Mouse (Mus musculus) urinary bladder, postnatal 36 days (tissue): ENCODE data around the gene Astn2.

Experiments
- DNase-seq, 2 experiments: peaks; one replicate each; pipeline ENCODE4 v3.0.0; 2022; ENCODE audit warnings: low spot score in 2 of 2, mixed read lengths in 1 of 2

The Astn2 gene

DNA sequence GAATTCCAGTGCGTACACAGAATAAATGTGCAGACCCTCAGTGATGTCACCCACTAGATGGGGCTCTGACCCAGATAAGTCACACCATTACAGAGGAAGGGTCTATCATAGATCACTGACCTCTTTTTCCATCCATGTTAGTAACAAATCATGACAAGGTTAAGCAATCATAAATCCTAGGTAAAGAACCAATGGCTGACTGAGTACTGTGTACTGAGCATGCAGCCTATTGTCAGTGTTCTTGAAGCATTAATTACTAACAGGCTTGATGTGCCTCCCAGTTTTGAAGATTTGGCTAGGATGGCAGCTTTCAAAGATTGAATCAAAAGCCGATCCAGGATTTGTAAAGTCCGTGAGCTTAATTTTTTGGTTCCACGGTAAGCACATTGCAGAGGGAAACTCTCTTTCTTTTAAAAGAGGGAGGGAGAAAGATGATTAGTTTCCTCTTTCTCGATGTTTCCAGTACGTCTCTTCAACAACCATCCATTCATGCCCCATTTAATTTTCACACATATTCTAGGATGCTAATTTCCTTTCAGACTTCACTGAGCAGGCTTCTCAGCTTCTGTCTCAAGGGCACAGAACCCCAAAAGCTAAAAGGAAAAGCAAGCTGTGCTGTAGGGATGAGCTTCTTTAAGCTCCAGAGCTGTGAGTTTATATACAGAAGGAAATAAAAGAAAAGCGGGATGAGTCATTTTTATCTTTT is 93.9 kb downstream of the Astn2 start:
- DNase-seq = no peak

DNA sequence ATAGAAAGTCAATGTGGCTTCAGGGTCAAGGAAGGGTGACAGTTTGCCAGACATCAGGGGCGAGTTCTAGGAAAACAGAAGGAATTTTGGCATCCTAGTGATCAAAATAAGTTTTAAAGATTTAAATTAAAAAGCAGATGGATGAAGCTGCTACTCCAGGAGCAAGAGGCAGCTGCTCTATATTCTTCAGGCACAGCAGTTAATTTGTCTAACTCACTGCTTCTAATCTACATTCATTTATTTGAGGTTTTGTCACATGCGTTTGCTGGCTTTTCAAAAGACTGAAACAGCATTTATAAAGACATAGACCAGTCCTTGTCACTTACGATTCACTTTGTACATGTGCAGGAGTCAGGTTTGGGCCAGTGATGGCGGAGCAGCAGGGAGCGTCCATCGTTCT is 98.0 kb downstream of the Astn2 start:
- no peak for DNase-seq

DNA sequence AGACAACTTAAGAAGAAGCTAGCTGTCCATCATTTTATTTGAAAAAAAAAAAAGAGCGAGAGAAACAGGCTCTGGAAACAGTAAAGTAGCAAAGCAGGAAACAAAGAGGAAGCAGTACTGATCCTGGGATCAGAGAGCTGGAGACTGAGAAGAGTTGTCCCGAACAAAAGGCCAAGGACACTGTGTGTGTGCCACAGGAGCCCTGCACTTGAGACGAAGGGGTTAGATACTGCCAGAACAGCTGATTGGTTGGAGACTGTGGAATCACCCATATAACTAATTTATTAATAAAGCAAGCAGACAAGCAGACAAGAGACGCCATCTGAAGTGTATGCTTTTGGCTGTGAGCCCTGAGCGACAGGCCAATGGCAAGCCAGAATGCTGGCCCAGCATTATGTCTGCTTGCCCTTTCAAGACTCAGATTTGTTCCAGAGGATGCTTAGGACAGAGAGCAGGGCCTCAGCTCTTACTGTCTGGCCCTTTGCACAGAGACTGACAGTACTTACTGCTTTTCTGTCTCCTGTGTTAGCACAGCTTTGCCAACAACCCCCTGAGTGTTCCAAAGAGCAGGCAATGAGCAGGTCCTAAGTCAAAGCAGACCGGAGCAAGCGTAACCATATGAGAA is 101.6 kb downstream of the Astn2 start:
- DNase-seq = no peak

DNA sequence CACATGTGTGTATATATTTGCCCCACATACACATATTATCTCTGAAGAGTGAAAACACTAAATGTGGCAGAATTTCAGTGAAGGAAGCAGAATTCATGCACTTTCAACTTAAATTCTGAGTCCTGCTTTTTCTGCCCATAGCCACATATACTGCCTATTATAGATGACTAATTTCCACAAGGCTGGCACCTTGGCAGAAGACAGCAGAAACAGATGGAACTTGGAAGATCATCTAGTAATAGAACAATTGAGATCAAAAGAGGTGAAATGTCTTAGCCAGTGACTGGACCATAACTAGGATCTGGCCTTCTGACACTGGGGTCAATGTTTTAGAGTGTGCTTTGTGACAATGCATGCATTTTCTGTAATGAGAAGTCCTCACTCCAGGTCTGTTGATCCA is 119.4 kb downstream of the Astn2 start:
- DNase-seq = no peak

DNA sequence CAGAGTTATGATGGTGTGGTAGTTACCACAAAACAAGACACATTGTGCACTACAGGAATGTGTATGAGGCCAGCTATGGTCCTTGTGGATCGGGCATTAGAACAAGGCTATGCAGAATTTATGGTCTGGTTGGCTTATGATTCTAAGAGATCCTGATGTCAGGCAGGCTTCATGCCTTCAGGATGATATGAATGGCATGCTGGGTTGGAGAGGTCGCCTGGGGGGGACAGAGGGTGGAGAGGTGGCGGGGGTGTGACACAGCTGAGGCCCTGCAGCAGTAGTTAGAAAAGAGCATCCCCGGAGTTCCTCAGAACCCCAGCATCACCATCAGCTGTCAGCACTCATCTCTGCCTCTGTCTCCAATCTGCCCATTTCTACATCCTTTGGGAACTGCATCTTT is 128.3 kb downstream of the Astn2 start:
- DNase-seq = no peak

DNA sequence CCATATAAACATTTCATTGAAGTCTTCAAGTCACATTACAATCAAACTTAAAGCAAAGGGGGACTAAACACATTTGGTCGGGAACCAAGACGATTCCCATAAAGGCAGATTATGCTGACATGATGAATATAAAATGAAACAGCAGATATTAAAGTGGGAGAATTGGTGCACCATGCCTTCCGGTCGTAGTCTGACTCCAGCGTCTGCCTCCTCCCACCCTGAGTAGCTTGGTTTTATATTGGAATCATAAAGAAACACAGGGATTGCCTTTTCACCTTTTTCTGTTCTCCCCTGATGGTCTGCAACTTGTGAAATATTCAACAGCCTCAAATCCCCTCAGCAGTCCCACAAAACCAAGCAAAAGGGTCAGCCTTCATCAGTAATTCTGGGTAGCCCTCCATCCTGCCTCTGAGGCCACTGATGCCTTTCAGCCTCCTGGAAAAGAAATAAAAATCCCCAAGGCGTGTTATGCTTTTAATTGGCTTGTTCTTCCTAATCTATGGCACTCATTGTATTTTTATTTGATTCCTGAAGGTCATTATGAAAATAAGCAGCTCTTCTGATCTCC is 132.8 kb downstream of the Astn2 start:
- DNase-seq = no peak

DNA sequence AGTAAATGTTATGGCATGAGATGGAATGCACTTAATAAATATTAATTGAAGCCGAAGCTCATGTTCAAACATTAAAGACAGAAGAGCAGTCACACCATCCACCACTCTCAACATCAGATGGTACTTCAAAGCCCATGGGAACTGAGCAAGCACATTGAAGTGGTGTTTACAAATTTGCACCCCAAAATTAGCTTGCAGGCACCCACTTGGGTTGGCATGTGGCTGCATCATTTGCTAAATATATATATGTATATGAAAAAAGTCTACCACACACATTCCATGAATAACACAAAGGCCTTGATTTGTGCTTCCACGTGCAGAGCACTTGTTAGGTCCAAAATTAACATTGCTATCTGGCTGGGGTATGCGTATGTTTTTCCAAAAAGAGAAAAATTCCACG is 140.4 kb downstream of the Astn2 start:
- no peak for DNase-seq

DNA sequence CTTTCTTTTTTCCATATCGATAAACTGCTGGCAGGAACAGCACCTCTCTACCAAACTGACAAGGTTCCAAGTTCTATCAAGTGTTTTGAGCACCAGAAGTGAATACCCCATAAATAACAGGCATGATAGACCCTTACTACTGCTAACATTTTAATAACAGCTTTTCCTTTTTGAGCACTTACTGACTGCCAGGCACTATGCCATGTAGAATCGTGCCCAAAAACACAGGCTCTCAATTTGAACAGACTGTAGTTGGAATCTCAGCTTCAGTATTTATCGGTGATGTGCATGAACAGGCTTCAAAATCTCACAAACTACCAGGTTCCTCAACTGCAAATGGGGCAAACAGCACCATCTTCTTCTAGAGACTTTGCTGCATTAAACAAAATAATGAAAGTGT is 143.1 kb downstream of the Astn2 start:
- no peak for DNase-seq

DNA sequence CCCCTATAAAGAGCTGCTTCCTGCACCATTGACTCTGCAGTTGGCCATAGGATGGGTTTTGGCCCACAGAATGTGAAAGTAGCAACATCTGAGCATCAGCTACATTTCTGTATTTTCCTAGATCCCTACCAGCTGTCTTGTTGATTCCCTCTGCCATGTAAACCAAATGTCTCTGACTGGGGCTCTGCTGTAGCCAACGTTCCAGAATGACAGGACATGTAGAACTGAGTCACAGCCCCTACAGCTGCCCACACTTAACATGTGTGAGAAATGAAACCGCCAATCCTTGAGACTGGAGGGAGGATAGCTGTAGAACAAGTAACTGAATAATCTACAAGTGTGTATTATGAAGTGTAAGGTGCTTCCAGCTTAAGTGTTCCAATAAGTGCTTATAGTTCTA is 145.5 kb downstream of the Astn2 start:
- DNase-seq = no peak

DNA sequence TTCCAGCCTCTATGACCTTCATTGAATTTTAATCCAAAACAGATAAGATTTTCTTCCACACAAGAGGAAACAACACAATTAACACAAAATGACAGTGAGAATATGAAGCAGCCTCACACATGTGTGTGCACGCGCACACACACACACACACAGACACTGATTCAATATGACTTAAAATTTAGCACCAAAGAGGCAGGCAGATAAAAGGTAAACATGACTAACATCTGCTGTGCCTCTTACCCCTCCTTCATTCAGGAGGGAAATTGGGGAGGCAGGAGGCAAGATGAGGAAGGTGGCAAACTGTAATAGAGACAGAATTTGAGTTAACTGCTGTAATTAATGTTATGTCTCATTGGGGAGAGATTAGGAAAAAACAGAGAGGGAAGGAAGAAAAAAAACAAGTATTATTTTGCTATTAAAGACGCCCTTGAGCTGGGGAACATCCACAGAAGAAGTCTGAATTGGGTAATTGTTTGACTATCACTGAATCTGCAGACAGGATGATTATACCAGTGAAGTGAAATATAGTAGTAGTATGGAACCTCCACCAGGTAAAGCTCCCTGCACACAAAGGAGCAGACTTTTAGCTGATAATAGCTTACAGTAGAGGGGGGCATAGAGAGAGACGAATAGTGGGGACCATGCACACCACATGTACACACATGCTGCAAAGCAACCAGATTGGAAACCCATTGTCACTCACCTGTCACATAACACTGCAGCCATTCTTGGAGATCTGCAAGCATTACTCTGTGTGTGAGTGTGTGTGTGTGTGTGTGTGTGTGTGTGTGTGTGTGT is 149.5 kb downstream of the Astn2 start:
- DNase-seq = no peak

DNA sequence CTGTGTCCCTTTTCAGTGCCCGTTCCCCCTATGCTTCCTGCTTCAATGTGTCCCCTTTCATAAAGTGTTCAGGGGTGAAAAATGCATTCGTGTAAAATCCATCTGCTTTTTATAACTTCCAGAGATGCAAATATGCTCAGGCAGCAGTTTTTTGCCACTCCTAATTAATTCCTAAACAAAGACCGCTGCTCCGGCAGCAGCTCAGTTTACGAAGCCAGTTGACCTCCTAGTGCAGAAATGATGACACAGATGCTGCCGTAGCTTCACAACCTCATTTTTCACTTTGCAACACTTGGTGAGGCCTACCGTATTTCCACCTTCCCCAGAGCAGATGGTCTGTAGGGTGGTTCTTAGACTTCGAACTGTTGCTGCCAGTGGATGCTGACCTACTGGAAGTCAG is 155.9 kb downstream of the Astn2 start:
- no peak for DNase-seq

DNA sequence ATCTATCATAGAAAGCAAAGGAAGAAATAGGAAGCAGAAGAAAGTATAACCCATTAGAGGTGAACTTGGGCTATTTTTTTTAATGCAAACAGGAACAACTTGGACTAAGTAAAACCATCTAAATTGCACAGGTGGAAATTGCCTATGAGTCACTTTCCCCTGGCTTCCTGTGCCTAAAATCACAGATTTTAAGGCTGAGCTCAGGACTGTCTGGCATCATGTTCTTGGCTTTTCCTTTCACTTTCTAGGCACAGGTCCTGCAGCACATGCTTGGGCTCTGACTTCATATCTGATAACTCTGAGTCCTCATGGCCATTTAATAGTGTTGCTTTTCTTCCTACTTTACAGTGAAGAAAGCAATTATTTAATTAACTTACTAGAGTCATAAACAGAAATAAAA is 161.7 kb downstream of the Astn2 start:
- no peak for DNase-seq

DNA sequence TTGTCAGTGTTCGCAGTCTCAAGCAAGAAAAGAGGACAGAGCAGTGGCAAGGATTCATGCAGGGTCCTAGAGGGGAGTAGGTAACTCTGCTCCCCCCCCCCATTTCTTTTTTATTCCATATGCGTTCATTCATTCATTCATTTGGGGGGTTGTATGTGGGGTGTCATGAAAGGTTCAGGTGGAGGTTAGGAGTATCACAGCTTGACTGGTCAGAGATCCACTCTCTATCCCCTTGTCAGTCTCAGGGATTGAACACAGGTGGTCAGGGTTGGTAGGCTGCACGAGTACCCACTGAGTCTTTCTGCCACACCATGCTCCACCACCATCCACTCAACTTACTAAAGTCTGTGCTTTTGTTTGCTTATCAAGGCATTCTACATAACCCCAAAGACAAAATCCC is 171.6 kb downstream of the Astn2 start:
- DNase-seq = no peak

DNA sequence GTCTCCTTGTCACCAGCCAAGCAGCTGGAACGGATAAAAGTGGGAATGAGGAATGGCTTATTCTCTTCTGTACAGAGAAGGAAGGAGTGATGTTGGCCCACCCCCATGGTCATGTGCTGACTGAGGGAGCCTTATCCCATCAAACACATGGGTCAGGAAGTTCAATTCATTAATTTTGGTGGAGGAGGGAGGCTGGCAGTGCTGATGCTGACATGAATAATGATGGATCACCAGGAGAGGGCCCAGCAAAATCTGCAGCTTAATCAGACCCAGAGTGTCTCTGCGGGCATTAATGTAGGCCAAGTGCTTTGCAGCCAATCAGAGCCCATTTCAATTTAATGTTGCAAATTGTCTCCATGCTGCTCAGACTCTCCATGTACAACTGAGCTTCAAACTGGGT is 172.1 kb downstream of the Astn2 start:
- DNase-seq = no peak

DNA sequence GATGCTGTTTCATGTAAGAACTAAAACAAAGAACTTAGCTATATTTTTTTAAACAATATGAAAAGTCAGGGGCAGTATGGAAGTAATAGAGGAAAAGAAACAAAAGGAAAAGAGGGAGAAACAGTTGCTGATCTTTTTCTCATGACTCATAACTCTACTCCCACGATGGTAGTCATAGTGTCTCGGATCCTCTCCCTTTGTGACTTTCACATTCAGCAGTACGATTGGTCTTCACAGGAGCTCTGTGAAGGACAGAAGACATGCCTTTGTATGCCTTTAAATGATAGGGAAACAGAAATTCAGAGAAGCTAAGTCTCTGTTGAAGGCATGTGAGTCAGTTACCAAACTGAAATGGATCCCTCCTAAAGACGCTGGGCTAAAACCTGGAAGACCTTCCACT is 173.7 kb downstream of the Astn2 start:
- DNase-seq = no peak

DNA sequence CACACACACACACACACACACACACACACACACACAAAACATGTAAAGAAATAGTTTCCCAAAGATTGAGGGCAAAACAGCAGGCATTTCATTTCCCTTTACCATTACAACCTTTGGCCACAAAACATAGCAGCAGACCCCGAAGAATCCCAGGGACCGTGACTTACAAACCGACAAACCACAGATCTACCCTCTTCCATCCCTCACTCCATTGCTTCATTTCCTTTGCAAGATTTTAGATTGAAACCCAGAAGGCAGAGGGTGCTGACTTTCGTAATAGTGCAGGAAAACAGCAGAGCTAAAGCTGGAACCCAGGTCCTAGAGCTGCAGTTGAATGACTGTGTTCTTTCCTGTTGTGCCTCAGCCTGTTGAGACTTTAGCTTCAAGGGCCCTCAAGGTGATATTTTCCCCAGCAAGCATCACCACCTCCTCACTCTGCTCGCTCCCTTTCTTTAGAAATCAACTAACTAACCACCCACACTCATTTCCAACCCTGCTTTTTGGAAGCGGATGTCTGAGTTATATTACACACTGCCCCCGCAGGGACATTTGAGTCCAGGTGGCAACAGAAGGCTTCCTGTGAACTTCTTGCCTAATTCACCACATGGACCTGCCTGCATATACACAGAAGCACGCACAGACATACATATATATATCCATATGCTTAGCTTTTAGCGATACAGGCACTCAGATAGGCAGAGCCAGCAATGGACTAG is 181.7 kb downstream of the Astn2 start:
- no peak for DNase-seq

DNA sequence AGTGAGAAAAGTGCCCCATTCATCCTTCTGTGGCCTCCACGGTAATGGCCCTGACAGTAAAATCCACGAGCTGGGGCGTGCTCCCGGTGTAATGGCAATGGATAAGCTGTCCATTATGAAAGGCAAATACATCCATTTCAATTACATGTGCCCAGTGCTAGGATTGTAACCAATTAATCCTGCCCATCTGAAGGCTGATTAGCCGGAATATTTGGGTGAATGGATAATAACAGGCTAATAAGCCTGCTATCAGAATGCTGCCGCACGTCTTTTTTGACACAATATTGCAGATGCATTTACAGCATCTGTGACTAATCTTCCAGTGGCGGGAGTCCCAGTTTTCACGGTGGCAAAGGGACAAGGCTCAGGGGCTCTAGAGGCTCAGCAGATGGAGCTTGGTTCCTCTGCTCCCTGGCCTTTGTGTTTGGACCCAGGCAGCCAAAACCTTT is 189.2 kb downstream of the Astn2 start:
- no peak for DNase-seq

DNA sequence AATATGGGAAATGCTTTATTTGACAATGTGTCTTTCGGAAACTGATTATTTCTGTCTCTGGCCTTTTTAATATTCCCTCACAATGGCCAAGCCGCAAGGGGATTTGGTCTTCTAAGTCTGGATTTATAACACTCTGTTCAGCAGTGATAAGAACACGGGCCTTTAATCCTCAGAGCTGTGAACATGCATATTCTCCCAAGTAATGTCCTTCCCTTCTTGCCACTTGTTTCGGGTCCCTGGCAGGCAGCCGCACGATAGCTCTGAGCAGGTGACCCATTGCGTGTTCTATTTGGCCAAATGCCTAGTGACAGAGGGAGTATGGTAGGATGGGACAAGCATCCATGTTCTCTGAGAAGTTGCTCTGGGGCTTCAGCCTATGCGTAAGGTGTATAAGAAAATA is 214.8 kb downstream of the Astn2 start:
- no peak for DNase-seq

DNA sequence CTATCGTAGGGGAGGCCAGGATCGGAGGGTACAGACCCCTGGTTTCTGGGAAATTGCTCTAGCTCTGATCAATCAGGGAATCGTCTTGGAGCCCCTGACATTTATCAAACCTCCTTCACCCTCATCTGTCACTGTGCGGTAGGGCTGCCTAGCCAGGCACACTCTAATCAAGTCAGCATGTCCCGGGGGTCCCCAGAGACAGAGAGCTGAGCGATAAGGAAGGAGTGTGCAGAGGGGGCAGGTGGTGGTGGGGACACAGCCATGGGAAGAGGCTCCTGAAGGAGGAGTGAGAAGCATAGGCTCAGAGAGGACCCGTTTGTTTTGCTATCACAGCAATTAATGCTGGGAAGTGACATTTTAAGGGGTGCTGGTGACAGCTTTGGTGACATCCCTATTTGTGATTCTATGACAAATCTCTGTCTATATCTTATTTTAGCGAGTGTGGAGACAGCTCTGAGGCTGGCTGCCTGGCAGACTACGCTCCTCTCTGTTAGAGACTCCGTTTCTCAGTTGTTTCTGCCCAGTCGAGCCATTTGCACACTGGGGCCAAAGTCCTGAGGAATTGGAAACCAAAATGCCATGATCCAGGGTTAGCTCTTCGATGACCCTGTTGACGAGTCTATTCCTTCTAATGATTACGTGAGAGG is 228.4 kb downstream of the Astn2 start:
- no peak for DNase-seq

DNA sequence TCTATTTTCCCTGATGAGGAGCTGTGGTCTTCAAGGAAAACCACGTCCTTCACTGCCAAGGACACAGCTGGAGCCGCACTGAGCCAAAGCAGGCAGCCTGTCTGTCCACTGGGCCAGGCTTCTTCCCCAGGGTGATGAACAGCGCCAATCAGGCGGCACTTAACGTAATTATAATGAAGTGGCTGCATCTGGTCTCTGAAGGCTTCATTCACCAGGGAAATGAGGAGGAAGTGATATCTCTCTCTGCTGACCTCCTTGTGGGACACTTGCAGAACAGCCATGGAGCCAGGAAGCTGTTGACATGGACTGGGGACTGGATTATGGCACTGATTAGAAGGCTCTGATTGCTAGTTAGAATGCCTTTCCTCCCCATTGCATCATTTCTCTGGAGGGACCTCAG is 232.8 kb downstream of the Astn2 start:
- DNase-seq = no peak

DNA sequence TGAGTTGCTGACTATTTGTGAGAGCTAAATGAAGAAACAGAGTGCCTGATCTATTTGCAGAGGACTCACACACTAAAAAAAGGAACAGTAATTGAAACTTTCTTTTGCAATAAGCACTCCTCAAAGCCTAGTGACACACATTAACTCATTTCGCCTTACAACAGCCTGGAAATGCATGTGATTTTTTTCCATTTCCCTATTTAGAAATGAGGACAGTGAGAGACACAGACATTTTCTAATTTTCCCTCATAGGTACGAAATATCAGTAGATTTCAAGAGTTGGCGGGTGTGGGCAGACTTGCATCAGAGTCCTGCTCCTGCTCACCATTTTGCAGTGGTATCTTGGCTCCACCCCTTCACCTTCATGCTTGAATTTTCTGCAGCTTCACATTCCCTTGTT is 233.6 kb downstream of the Astn2 start:
- DNase-seq = no peak

DNA sequence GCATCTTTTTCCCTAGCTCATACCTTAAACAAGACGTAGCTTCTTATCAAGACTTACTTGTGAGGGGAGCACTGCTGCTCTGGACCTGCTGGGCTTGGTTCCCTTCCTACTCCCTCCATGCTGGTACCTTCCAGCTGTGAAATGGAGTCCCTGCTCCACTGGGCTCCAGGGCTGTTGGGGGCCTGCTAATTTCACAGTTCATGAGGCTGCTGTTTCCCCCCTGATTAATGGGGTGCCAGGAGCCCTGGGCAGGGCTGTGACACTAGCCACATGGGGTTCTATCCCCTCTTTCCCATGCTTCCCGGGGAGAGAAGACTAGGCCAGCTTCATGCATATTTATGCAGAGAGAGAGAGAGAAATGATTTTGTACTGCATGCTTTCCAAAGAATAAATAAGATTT is 234.9 kb downstream of the Astn2 start:
- DNase-seq = no peak
